Mouse (Mus musculus): Measurements from ENCODE around the gene Anxa6. TPM values are rescaled to one million over a fixed set of nuclear protein-coding genes. Genes with fewer than 3 reads are reported as not detected.
A peak's percentile ranks its signal among the peaks of the same experiment; 100 is the strongest.

The Anxa6 gene
- total RNA-seq (2021): 100 to 1,000 TPM; 466 to 474 TPM
- long read RNA-seq, experiment 1, transcript Anxa6-202 (26 exons, 2,489 nt): major isoform, 431 of 662 reads
- long read RNA-seq, experiment 1, transcript Anxa6-201 (25 exons, 2,471 nt): minor isoform, 154 of 662 reads
- long read RNA-seq, experiment 1, partial matches to known transcripts: 55 of 662 reads
- long read RNA-seq, experiment 1, other reads (novel, unspliced or antisense): 22 of 662 reads
- long read RNA-seq, experiment 2, transcript Anxa6-202 (26 exons, 2,489 nt): major isoform, 534 of 774 reads
- long read RNA-seq, experiment 2, transcript Anxa6-201 (25 exons, 2,471 nt): minor isoform, 157 of 774 reads
- long read RNA-seq, experiment 2, partial matches to known transcripts: 57 of 774 reads
- long read RNA-seq, experiment 2, other reads (novel, unspliced or antisense): 26 of 774 reads

GRCm38 (mm10) chr11:55033040-55033660 lies at the start of gene Anxa6:
Gene Anxa6, minus strand, starts transcription at chr11:55033445.
- DNase-seq (ENCODE audit: low spot score in 2 of 2): peak; percentile 82 to 88

- DNase-seq (ENCODE audit: low spot score in 2 of 2): no peak
Measured at GRCm38 (mm10) chr11:55081206-55081605, 48.0 kb upstream of the Anxa6 start.

- DNase-seq (ENCODE audit: low spot score in 2 of 2): no peak
Measured at GRCm38 (mm10) chr11:55079180-55079579, 45.9 kb upstream of the Anxa6 start.

- no peak for DNase-seq (ENCODE audit: low spot score in 2 of 2)
Measured at GRCm38 (mm10) chr11:55078502-55078901, 45.3 kb upstream of the Anxa6 start.

GRCm38 (mm10) chr11:55077331-55078231 lies 44.3 kb upstream of the Anxa6 start, which contains the start of gene Ccdc69:
Gene Ccdc69, minus strand, starts transcription at chr11:55078131.
- peak; percentile 40 to 59 for DNase-seq (ENCODE audit: low spot score in 2 of 2)

- DNase-seq (ENCODE audit: low spot score in 2 of 2): no peak
Measured at GRCm38 (mm10) chr11:55076234-55076633, 43.0 kb upstream of the Anxa6 start.

- DNase-seq (ENCODE audit: low spot score in 2 of 2): peak in 1 of 2 experiments; percentile 40
Measured at GRCm38 (mm10) chr11:55075602-55076001, 42.4 kb upstream of the Anxa6 start.

- no peak for DNase-seq (ENCODE audit: low spot score in 2 of 2)
Measured at GRCm38 (mm10) chr11:55073191-55073590, 39.9 kb upstream of the Anxa6 start.

- no peak for DNase-seq (ENCODE audit: low spot score in 2 of 2)
Measured at GRCm38 (mm10) chr11:55072467-55072866, 39.2 kb upstream of the Anxa6 start.

GRCm38 (mm10) chr11:55071344-55071743 lies 38.1 kb upstream of the Anxa6 start:
- DNase-seq (ENCODE audit: low spot score in 2 of 2): no peak

- no peak for DNase-seq (ENCODE audit: low spot score in 2 of 2)
Measured at GRCm38 (mm10) chr11:55069023-55069422, 35.8 kb upstream of the Anxa6 start.

GRCm38 (mm10) chr11:55066921-55067320 lies 33.7 kb upstream of the Anxa6 start:
- no peak for DNase-seq (ENCODE audit: low spot score in 2 of 2)

- no peak for DNase-seq (ENCODE audit: low spot score in 2 of 2)
Measured at GRCm38 (mm10) chr11:55062856-55063255, 29.6 kb upstream of the Anxa6 start.

GRCm38 (mm10) chr11:55060802-55061201 lies 27.6 kb upstream of the Anxa6 start:
- no peak for DNase-seq (ENCODE audit: low spot score in 2 of 2)

- no peak for DNase-seq (ENCODE audit: low spot score in 2 of 2)
Measured at GRCm38 (mm10) chr11:55057511-55057910, 24.3 kb upstream of the Anxa6 start.

GRCm38 (mm10) chr11:55050837-55051510 lies 17.7 kb upstream of the Anxa6 start:
- DNase-seq (ENCODE audit: low spot score in 2 of 2): no peak

GRCm38 (mm10) chr11:55046600-55046999 lies 13.4 kb upstream of the Anxa6 start:
- no peak for DNase-seq (ENCODE audit: low spot score in 2 of 2)

- no peak for DNase-seq (ENCODE audit: low spot score in 2 of 2)
Measured at GRCm38 (mm10) chr11:55041348-55041747, 8.1 kb upstream of the Anxa6 start.

- peak; percentile 61 to 76 for DNase-seq (ENCODE audit: low spot score in 2 of 2)
Measured at GRCm38 (mm10) chr11:55039591-55039990, 6.3 kb upstream of the Anxa6 start.

GRCm38 (mm10) chr11:55036601-55037000 lies 3.4 kb upstream of the Anxa6 start:
- no peak for DNase-seq (ENCODE audit: low spot score in 2 of 2)

GRCm38 (mm10) chr11:55032286-55032685 lies 959 bp downstream of the Anxa6 start:
- DNase-seq (ENCODE audit: low spot score in 2 of 2): no peak
